Mouse (Mus musculus) effector memory CD4-positive, alpha-beta T cell, adult 5 months (primary cell): ENCODE results near the gene Ctsr. TPM values are rescaled to one million over a fixed set of nuclear protein-coding genes. Genes with fewer than 3 reads are reported as not detected.

Source experiments
- polyA plus RNA-seq: library from polyadenylated mRNA; unstranded; fragments of 100-300 nt; shearing (Covaris generic); gene quantifications from one replicate; pipeline ENCODE4 v1.2.1, GENCODE M21; 2017

Ctsr gene
- polyA plus RNA-seq, result not detected

GRCm38 (mm10) chr13:61164156-61164555, at the start of gene Ctsr:
Ctsr (minus strand) TSS chr13:61164256.

GRCm38 (mm10) chr13:61203310-61203709, 39.3 kb upstream of the Ctsr start, which contains the start of gene Cts6:
Cts6 (minus strand) TSS chr13:61203410.

Other genes with a start within 250 kb of the Ctsr start
- not detected for gene Gm49393, start 228.7 kb downstream of the Ctsr start, polyA plus RNA-seq
- 5.5 TPM for gene Gm49391, start 227.7 kb downstream of the Ctsr start, polyA plus RNA-seq
- gene Ctla2a, start 227.6 kb downstream of the Ctsr start, polyA plus RNA-seq, result 218 TPM
- gene Tpbpa, start 222.3 kb downstream of the Ctsr start, polyA plus RNA-seq, result not detected
- gene Ctsj, start 158.3 kb downstream of the Ctsr start, polyA plus RNA-seq, result not detected
- gene Ctsq, start 123.6 kb downstream of the Ctsr start, polyA plus RNA-seq, result not detected
- gene Cts6, start 39.2 kb upstream of the Ctsr start, polyA plus RNA-seq, result not detected
- not detected for gene Cts8, start 91.1 kb upstream of the Ctsr start, polyA plus RNA-seq
- gene Gm49398, start 124.6 kb upstream of the Ctsr start, polyA plus RNA-seq, result not detected
- gene Cts7, start 193.9 kb upstream of the Ctsr start, polyA plus RNA-seq, result not detected